Mouse (Mus musculus): ENCODE data around the gene Bex4. TPM values are rescaled to one million over a fixed set of nuclear protein-coding genes. Genes with fewer than 3 reads are reported as not detected.
A peak's percentile ranks its signal among the peaks of the same experiment; 100 is the strongest.
"Not testable (repeated sequence)": the region's sequence is repeated elsewhere in the genome, so short reads cannot be mapped to it uniquely, and the experiment has no call there.

Bex4 gene
- polyA plus RNA-seq (2015; fragmentation: Nextera tagmentation; extraction: Ambion mirVana): 27.7 and 28.7 TPM in 2 replicates

DNA sequence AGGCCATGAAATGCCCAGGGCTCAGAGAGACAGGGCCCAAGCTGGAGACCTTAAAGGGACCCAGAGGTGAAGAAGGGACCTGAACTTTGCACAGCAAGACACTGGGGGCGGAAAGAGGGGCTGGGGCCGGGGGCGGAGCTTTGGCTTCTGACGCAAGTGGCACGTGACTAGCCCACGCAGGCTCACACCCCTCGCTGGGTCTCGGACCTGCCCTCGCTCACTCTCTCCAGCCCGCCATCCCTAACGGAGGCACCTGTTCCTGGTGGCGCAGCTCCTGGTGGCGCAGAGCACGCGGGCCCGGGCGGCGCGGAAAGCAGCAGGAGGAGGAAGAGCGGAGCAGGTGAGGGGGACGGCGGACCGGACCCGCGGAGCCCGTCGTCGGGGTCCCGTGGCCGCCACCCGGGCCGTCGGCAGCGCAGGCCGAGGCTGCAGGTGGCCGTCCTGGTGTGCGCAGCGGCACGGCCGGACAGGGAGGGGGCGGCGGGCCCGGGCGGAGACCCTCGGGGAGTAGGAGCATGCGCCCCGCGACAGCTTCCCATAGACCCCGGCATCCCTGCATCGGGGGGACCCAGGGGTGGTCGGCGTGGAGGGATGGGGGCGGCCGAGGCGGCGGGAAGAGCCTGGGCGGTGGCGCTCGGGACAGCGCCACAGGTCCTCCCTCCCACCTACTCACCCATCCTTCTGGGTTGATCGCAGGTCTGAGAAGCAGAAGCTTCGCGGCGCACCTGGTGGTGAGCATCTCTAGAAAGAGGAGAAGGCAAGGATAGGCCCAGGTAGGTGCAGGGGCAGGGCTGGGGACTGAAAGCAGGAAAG, at the start of gene Bex4:
Bex4 (plus strand) TSS at position 170 of the 813 bp plus-strand sequence.
- peak; percentile 56; the same call in 1 of the 2 replicates for ATAC-seq (ENCODE audit: low FRiP score, low TSS enrichment)
- DNase-seq (ENCODE audit: low spot score); H3K4me1 ChIP-seq (replicated peaks; ENCODE audit: control insufficient read depth, insufficient read depth); H3K9me3 ChIP-seq (ENCODE audit: control insufficient read depth, low read length); H3K36me3 ChIP-seq (ENCODE audit: control insufficient read depth, insufficient read depth, low read length); H3K9ac ChIP-seq (ENCODE audit: low read length); H3K27me3 ChIP-seq (ENCODE audit: control insufficient read depth, insufficient read depth, low read length); H3K27ac ChIP-seq (replicated peaks): not testable (repeated sequence)
- H3K4me2 ChIP-seq (replicated peaks; ENCODE audit: low read depth): peak within 1 kb of the TSS; percentile 36
- H3K4me3 ChIP-seq (ENCODE audit: low read depth, low read length): peak within 1 kb of the TSS; percentile 17; the same call in 1 of the 2 replicates
- 28% methylated on average over 4 of the region's 64 CpGs for WGBS

DNA sequence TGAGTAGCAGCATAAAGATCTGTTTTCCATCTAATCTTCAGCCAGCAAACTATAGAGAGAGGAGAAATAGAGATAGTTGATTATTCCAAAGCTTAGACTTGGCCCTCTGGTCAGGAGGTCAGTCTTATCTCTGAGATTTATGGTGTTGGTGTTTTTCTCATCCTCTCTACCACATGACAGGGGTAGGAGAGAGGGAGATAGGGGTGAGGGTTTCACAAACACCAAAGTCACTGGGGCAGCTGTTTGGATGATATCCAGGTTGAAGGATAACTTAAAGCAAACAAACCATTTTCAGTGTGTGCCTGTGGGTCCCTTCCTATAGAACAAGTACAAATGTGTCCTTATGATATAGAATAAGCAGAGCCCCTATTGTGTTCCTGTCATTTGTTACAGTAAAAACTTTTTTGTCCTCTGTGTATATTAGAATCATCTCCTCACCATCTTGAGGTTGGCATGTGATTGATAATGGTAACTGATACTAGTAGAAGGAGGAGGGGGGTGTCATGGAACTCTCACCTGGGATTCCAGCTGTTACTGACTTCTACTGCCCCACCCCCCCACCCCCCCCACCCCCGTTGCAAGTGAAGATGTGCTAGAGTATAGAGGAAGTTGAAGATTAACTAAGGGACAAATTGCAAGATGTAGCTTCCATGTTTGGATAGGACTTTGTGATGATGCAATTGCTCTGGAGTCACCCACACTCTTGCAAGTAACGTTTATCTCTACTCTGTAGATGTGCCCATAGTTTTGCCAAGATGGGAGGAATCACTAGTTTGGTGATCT, 46.1 kb upstream of the Bex4 start:
- no peaks in the 10 kb centered on the region for H3K27me3 ChIP-seq (ENCODE audit: control insufficient read depth, insufficient read depth, low read length)
- ATAC-seq (ENCODE audit: low FRiP score, low TSS enrichment) (no peak), DNase-seq (ENCODE audit: low spot score) (no peak)
- TF ChIP-seq CTCF (IDR thresholded peaks at IDR 0.05; ENCODE audit: low read depth): no peak
- TF ChIP-seq EP300 (optimal IDR thresholded peaks at IDR 0.05): no peak
- no peaks in the 10 kb centered on the region for H3K9me3 ChIP-seq (ENCODE audit: control insufficient read depth, low read length)
- H3K4me2 ChIP-seq (replicated peaks; ENCODE audit: low read depth): no peak overlapping the region
- H3K4me3 ChIP-seq (ENCODE audit: low read depth, low read length): no peak overlapping the region
- no peaks in the 10 kb centered on the region for H3K4me1 ChIP-seq (replicated peaks; ENCODE audit: control insufficient read depth, insufficient read depth)
- H3K36me3 ChIP-seq (ENCODE audit: control insufficient read depth, insufficient read depth, low read length): no peaks in the 10 kb centered on the region
- WGBS: 7% methylated on average over 2 of the region's 2 CpGs
- no peak overlapping the region for H3K9ac ChIP-seq (ENCODE audit: low read length)
- H3K27ac ChIP-seq (replicated peaks): no peak overlapping the region

DNA sequence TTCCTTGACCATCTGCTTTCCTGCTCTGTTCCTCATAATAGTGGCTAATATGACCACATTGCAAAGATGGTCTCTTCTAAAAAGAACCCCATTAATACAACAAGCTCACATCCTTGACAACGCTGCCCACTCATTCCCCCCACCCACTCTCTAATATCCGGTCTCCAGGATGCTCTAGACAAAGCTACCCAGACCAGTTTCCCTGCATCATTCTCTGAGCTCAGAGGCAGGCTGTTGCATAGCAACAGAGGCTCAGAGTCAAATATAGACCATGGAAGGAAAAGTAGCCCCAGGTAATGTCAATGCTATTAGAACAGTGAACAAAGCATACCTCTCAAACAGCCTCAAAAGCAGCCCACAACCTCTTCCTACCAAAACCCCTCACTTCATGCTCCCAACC, 44.4 kb upstream of the Bex4 start:
- ATAC-seq (ENCODE audit: low FRiP score, low TSS enrichment) (no peak), DNase-seq (ENCODE audit: low spot score) (no peak)
- no peaks in the 10 kb centered on the region for H3K36me3 ChIP-seq (ENCODE audit: control insufficient read depth, insufficient read depth, low read length)
- H3K4me1 ChIP-seq (replicated peaks; ENCODE audit: control insufficient read depth, insufficient read depth): no peaks in the 10 kb centered on the region
- TF ChIP-seq CTCF (IDR thresholded peaks at IDR 0.05; ENCODE audit: low read depth): no peak
- TF ChIP-seq EP300 (optimal IDR thresholded peaks at IDR 0.05): no peak
- no peaks in the 10 kb centered on the region for H3K27me3 ChIP-seq (ENCODE audit: control insufficient read depth, insufficient read depth, low read length)
- no peak overlapping the region for H3K4me3 ChIP-seq (ENCODE audit: low read depth, low read length)
- no peak overlapping the region for H3K4me2 ChIP-seq (replicated peaks; ENCODE audit: low read depth)
- H3K9ac ChIP-seq (ENCODE audit: low read length): no peak overlapping the region
- H3K9me3 ChIP-seq (ENCODE audit: control insufficient read depth, low read length): no peaks in the 10 kb centered on the region
- 22% methylated on average over 2 of the region's 2 CpGs for WGBS
- no peak overlapping the region for H3K27ac ChIP-seq (replicated peaks)

DNA sequence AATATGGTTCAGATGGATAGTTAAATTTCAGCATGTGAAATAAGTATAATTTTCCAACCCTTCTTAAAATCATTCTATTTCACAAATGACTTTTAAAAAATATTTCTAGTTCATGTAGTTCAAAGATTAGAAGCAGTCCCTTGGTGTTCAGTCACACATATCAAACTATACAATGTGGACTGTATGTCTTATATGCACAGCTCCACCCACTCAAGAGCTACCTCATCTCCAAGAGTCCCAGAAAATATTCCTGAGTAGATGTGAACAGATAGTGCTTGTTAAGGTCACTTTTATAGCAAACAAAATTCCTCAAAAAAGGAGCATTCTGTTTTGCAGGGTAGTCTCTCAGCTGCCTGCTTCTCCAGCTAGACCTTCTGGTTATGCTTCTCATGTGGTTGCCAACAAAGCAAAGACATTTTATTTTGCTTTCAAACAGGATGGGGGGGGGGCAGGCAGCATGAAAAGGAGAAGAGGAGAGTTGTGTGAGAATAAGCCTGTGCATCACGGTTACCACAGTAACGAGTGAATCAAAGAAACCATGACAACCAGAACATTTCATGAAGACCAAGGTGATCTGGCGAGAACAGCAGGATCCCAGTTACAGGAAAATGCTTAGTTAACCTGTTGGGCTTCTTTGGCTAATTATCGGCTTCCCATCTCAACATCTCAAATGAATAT, 34.6 kb upstream of the Bex4 start:
- Histone ChIP-seq H3K4me2 (replicated peaks; ENCODE audit: low read depth) (no peak overlapping the region), H3K4me3 (ENCODE audit: low read depth, low read length) (no peak overlapping the region), H3K9ac (ENCODE audit: low read length) (no peak overlapping the region), H3K27ac (replicated peaks) (no peak overlapping the region), H3K4me1 (replicated peaks; ENCODE audit: control insufficient read depth, insufficient read depth) (no peaks in the 10 kb centered on the region), H3K9me3 (ENCODE audit: control insufficient read depth, low read length) (no peaks in the 10 kb centered on the region), H3K36me3 (ENCODE audit: control insufficient read depth, insufficient read depth, low read length) (no peaks in the 10 kb centered on the region), H3K27me3 (ENCODE audit: control insufficient read depth, insufficient read depth, low read length) (no peaks in the 10 kb centered on the region)
- no peak for ATAC-seq (ENCODE audit: low FRiP score, low TSS enrichment)
- no peak for TF ChIP-seq CTCF (IDR thresholded peaks at IDR 0.05; ENCODE audit: low read depth)
- no peak for TF ChIP-seq EP300 (optimal IDR thresholded peaks at IDR 0.05)
- DNase-seq (ENCODE audit: low spot score): no peak
- 64% methylated on average over 4 of the region's 4 CpGs for WGBS

DNA sequence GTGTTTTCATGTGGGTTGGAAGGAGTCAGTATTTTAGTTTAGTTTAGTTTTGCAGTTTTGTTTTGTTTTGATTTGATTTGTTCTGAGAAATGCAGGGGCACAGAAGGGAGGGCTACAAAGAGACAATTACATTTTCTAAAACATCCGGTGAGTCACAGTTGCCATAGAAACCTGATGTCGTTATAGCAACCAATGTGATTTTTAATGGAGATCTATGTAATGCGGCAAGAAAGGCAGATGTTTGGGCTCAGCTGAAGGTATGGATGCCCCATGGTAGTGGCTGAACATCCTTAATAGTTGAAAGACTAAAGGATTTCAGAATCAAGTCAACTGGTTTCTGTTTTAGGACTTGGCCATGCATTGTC, 34.1 kb upstream of the Bex4 start:
- H3K9ac ChIP-seq (ENCODE audit: low read length): no peak overlapping the region
- TF ChIP-seq CTCF (IDR thresholded peaks at IDR 0.05; ENCODE audit: low read depth): no peak
- no peak for TF ChIP-seq EP300 (optimal IDR thresholded peaks at IDR 0.05)
- H3K27me3 ChIP-seq (ENCODE audit: control insufficient read depth, insufficient read depth, low read length): no peaks in the 10 kb centered on the region
- no peak overlapping the region for H3K27ac ChIP-seq (replicated peaks)
- DNase-seq (ENCODE audit: low spot score) (no peak), ATAC-seq (ENCODE audit: low FRiP score, low TSS enrichment) (no peak)
- no peak overlapping the region for H3K4me2 ChIP-seq (replicated peaks; ENCODE audit: low read depth)
- no peaks in the 10 kb centered on the region for H3K9me3 ChIP-seq (ENCODE audit: control insufficient read depth, low read length)
- no peak overlapping the region for H3K4me3 ChIP-seq (ENCODE audit: low read depth, low read length)
- no peaks in the 10 kb centered on the region for H3K36me3 ChIP-seq (ENCODE audit: control insufficient read depth, insufficient read depth, low read length)
- 54% methylated on average over 3 of the region's 3 CpGs for WGBS
- no peaks in the 10 kb centered on the region for H3K4me1 ChIP-seq (replicated peaks; ENCODE audit: control insufficient read depth, insufficient read depth)
